Mouse (Mus musculus) embryonic facial prominence, embryonic 15.5 days (tissue): Measurements from ENCODE around the gene Stat5a. TPM values are rescaled to one million over a fixed set of nuclear protein-coding genes. Genes with fewer than 3 reads are reported as not detected.

Source experiments
- ATAC-seq: fragments of 200-750 bp; cut with Nextera tagmentation; 2 replicates; pipeline ENCODE4 v1.8.0; 2017; ENCODE audit warnings: low read depth, moderate TSS enrichment; ENCODE audit not compliant: insufficient number of reproducible peaks, low FRiP score, low TSS enrichment
- H3K27ac ChIP-seq: fragments of 300-500 bp; sonication (generic); replicated peaks from 2 replicates; pipeline ENCODE4 v1.5.1; 2015; ENCODE audit warnings: mild to moderate bottlenecking, inconsistent platforms
- H3K27me3 ChIP-seq: fragments of 300-500 bp; sonication (generic); 2 replicates; pipeline ENCODE4 v1.6.1; 2015; ENCODE audit warnings: inconsistent platforms
- H3K36me3 ChIP-seq: fragments of 300-500 bp; sonication (generic); 2 replicates; pipeline ENCODE4 v1.6.1; 2015; ENCODE audit warnings: mild to moderate bottlenecking, inconsistent platforms
- H3K4me1 ChIP-seq: fragments of 300-500 bp; sonication (generic); 2 replicates; pipeline ENCODE4 v1.6.1; 2015; ENCODE audit warnings: inconsistent platforms
- H3K4me2 ChIP-seq: fragments of 300-500 bp; sonication (generic); replicated peaks from 2 replicates; pipeline ENCODE4 v1.6.1; 2015; ENCODE audit warnings: mild to moderate bottlenecking, inconsistent platforms
- H3K4me3 ChIP-seq: fragments of 300-500 bp; sonication (generic); replicated peaks from 2 replicates; pipeline ENCODE4 v1.5.1; 2015; ENCODE audit warnings: mild to moderate bottlenecking, inconsistent platforms
- H3K9ac ChIP-seq: fragments of 300-500 bp; sonication (generic); 2 replicates; pipeline ENCODE4 v1.6.1; 2015; ENCODE audit warnings: inconsistent platforms
- H3K9me3 ChIP-seq: fragments of 300-500 bp; sonication (generic); replicated peaks from 2 replicates; pipeline ENCODE4 v1.6.1; 2016; ENCODE audit warnings: inconsistent platforms
- WGBS: fragments of 180-500 bp; shearing (Covaris S2); methylation state at CpG from one replicate; pipeline ENCODE4 v1.1.7; 2015; 5-methylcytosine and 5-hydroxymethylcytosine counted together
- polyA plus RNA-seq: library from polyadenylated mRNA; unstranded; fragments of >200 nt; fragmentation: Nextera tagmentation; extraction: Ambion mirVana; gene quantifications from 2 replicates; pipeline ENCODE4 v1.2.1, GENCODE M21; 2015

Gene Stat5a
- polyA plus RNA-seq, 1 experiment from 2014 or later = 10.4 TPM

DNA sequence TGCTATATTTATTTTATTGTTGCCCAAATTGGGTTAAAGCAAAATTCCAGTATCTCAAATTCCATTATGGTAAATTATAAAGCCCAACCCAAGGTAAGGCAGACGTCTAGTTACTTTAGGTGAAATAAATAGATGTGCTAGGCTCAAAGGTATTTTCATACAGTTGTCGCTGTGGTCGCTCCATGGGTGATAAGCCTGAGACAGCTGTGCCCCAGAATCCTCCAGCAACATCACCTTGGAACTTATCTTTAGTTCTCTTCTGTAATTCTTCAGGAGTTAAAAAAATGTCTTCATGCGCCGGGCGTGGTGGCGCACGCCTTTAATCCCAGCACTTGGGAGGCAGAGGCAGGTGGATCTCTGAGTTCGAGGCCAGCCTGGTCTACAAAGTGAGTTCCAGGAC, 20.3 kb upstream of the Stat5a start:
- H3K4me3 ChIP-seq = no peak overlapping the region
- H3K9me3 ChIP-seq = no peaks in the 10 kb centered on the region
- ATAC-seq = no peak
- H3K9ac ChIP-seq = no peak overlapping the region
- WGBS = 86% methylated on average over 9 of the region's 9 CpGs
- H3K36me3 ChIP-seq = no peaks in the 10 kb centered on the region
- H3K27me3 ChIP-seq = no peaks in the 10 kb centered on the region
- no peak overlapping the region for H3K4me2 ChIP-seq
- no peak overlapping the region for H3K27ac ChIP-seq
- H3K4me1 ChIP-seq = 0 out of 2 replicates have a peak, but pooled peaks cover 5% of the 10 kb centered on the region

DNA sequence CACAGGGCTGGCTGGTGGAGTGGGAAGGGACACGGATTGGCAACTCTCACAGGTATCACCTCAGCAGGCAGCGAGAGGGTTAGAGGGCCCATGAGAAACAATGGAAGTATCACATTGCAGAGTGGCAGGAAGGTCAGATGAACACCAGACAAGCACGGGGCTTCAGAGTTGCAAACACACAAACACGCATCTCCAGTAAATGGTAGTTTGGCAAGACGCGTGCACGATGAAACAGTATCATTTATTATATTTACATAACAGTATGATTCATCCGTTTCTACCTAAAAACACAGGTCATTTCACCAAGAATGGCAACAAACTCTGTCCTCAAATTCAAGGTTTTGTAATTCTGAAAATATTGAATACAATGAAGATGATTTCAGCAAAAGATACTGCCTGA, 19.6 kb upstream of the Stat5a start:
- no peak overlapping the region for H3K9ac ChIP-seq
- no peak overlapping the region for H3K4me2 ChIP-seq
- 0 out of 2 replicates have a peak, but pooled peaks cover 5% of the 10 kb centered on the region for H3K4me1 ChIP-seq
- WGBS = 54% methylated on average over 8 of the region's 8 CpGs
- ATAC-seq = no peak
- no peaks in the 10 kb centered on the region for H3K27me3 ChIP-seq
- no peaks in the 10 kb centered on the region for H3K36me3 ChIP-seq
- H3K27ac ChIP-seq = no peak overlapping the region
- no peak overlapping the region for H3K4me3 ChIP-seq
- no peaks in the 10 kb centered on the region for H3K9me3 ChIP-seq

DNA sequence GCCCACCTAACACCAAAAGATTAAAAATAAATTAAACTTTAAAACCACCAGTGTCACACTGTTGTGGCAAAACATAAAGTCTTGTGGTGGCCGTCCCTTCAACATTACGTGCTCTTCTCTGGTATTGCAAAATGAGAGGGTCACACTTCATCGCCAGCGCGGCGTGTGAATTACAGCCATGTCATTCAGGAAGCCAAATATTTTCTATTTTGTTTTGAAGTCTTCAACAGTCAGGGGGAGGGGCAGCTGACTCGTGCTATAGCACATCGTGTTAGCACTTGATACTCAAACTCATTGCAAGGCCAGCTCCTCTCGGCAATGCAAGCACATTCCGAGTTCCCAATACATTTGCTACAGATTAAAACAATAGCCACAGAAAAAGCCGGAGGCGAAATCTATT, 18.3 kb upstream of the Stat5a start:
- Histone ChIP-seq H3K4me1 (peaks cover 12% of the 10 kb centered on the region; the same call in 1 of the 2 replicates), H3K9me3 (no peaks in the 10 kb centered on the region), H3K27me3 (no peaks in the 10 kb centered on the region), H3K4me3 (no peak overlapping the region), H3K27ac (no peak overlapping the region), H3K36me3 (no peaks in the 10 kb centered on the region), H3K4me2 (no peak overlapping the region), H3K9ac (no peak overlapping the region)
- 37% methylated on average over 12 of the region's 12 CpGs for WGBS
- ATAC-seq = no peak

DNA sequence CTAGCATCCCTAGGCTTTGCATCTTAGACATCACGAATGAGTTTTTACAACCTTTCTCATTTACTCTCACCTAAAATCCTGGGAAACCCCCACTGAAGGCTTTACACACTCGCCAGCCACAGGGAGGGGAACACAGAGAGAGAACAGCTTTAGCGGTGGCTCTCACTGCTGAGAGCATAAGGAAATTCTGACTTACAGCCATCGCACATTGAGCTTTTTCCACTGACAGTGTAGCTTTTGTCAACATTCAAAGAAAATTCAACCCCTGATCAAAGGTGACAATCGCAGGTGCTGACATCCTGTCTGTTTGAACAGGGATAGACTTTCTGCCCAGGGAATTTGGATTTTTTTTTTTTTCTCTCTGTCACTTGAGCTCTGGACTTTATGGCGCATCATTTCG, 17.1 kb upstream of the Stat5a start:
- H3K9ac ChIP-seq = no peak overlapping the region
- H3K4me3 ChIP-seq = no peak overlapping the region
- H3K9me3 ChIP-seq = no peaks in the 10 kb centered on the region
- no peak overlapping the region for H3K27ac ChIP-seq
- peaks cover 12% of the 10 kb centered on the region; the same call in 1 of the 2 replicates for H3K4me1 ChIP-seq
- H3K36me3 ChIP-seq = no peaks in the 10 kb centered on the region
- no peak overlapping the region for H3K4me2 ChIP-seq
- ATAC-seq = no peak
- WGBS = 81% methylated on average over 7 of the region's 7 CpGs
- no peaks in the 10 kb centered on the region for H3K27me3 ChIP-seq

DNA sequence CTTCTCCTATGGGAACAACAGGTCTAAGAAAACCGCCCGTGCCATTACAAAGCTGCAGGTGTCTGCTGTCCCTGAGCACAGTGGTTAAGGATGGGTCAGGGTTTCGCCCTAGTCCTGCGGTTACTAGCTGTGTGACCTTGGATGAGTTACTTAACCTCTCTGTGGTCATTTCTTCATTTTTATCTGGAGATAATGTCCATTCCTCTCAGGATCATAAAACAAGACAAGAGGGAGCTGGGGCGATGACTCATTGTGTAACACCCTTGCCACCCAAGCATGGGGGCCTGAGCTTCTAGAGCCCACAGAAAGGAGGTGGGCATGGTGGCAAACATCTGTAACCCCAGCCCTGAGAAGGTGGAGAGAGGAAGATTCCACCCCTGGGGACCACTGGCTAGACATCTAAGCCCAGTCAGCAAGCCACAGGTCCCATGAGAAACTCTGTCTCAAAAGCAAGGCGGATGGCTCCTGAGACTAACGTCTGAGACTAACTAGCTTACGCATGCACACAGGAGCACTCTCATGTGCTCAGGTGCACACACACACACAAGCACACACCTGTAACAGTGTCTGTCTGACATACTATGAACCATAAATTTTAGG, 16.0 kb upstream of the Stat5a start:
- no peaks in the 10 kb centered on the region for H3K9me3 ChIP-seq
- no peak overlapping the region for H3K4me2 ChIP-seq
- H3K36me3 ChIP-seq = no peaks in the 10 kb centered on the region
- H3K9ac ChIP-seq = no peak overlapping the region
- no peak overlapping the region for H3K4me3 ChIP-seq
- H3K4me1 ChIP-seq = peaks cover 12% of the 10 kb centered on the region; the same call in 1 of the 2 replicates
- 91% methylated on average over 8 of the region's 8 CpGs for WGBS
- ATAC-seq = no peak
- H3K27ac ChIP-seq = no peak overlapping the region
- no peaks in the 10 kb centered on the region for H3K27me3 ChIP-seq

DNA sequence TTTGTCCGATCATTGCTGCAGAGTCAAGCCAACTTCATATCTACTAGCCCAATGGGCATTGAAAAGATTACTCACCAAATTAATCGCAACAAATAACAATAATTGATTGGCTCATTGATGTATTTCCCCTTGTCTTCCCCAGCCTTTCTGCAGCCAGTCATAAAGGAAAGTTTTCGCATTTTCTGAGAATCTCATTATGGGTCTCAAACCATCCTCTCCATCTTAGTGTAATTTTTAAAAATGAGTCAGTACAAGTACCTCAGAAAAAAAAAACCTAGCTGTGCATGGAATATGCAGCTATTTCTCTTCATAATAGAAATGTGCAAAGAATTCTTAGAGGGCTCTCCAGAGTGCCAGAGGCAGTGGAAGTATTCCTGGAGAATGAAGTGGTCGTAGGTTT, 15.0 kb upstream of the Stat5a start:
- Histone ChIP-seq H3K9me3 (no peaks in the 10 kb centered on the region), H3K4me2 (no peak overlapping the region), H3K36me3 (no peaks in the 10 kb centered on the region), H3K4me1 (peaks cover 20% of the 10 kb centered on the region), H3K4me3 (no peak overlapping the region), H3K27ac (no peak overlapping the region), H3K27me3 (no peaks in the 10 kb centered on the region), H3K9ac (no peak overlapping the region)
- 82% methylated on average over 4 of the region's 4 CpGs for WGBS
- ATAC-seq = no peak

DNA sequence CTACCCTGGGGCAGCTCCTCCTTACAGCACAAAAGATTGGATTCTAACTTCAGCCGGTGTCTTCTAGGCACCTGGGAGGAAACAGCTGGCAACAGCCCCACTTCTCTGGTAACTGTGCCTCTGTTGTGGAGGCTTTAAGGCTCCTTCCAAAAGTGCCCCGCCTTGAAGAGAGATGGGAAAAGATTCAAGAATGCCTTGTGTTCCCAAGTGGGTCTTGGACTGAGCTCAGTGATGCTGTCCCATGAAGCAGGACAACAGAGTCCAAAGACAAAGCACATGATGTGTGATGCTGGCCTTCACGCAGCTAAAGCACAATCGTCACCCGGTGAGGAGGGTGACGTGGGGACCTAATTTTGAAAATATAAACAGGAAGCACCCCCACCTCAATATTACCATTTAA, 13.4 kb upstream of the Stat5a start:
- Histone ChIP-seq H3K4me3 (no peak overlapping the region), H3K27ac (no peak overlapping the region)

DNA sequence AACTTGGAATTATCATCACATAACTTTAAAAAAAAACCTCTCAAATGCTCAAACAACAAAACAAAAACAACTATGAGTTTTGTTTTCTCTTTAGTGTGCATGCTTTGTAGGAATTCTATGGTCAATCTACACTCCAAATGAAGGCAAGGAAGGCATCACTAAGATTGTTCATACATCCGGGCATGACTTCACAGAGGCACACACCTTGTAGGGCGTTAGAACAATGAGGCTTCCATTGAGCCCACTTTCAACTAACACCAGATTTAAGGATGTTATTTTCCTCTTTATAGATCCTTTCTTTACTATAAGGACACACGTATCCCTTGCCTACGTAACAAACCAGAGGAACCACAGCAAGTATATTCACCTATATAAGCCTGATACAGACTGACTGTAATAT, 11.6 kb upstream of the Stat5a start:
- Histone ChIP-seq H3K27me3 (0 out of 2 replicates have a peak, but pooled peaks cover under 1% of the 10 kb centered on the region), H3K9me3 (no peaks in the 10 kb centered on the region), H3K36me3 (no peaks in the 10 kb centered on the region), H3K4me2 (no peak overlapping the region), H3K4me1 (peaks cover 27% of the 10 kb centered on the region), H3K9ac (no peak overlapping the region), H3K4me3 (no peak overlapping the region), H3K27ac (no peak overlapping the region)
- ATAC-seq = no peak
- 90% methylated on average over 4 of the region's 4 CpGs for WGBS

More for the DNA sequence above, 13.4 kb upstream of the Stat5a start:
- Histone ChIP-seq H3K27me3 (no peaks in the 10 kb centered on the region), H3K9me3 (no peaks in the 10 kb centered on the region), H3K36me3 (no peaks in the 10 kb centered on the region), H3K4me1 (peaks cover 24% of the 10 kb centered on the region), H3K9ac (no peak overlapping the region), H3K4me2 (no peak overlapping the region)
- WGBS = 78% methylated on average over 6 of the region's 6 CpGs
- ATAC-seq = no peak

DNA sequence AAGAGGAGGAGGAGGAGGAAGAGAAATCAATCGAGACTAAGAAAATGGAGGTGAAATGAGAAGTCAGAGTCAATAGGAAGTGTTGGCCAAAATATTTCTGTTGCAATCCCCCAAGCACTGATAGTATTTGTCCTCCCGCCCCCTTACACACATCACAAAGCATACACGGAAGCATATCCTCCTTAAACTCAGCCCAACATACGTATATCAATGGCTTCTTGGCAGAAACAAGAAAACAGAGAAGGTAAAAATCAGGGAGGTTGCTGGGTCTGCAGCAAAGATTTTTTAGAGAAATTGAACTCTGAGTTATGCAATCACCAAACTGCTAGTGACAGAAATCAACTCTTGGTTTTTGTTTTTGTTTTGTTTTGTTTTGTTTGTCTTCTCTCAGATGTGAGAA, 11.1 kb upstream of the Stat5a start:
- WGBS = 63% methylated on average over 4 of the region's 4 CpGs
- Histone ChIP-seq H3K27me3 (0 out of 2 replicates have a peak, but pooled peaks cover 6% of the 10 kb centered on the region), H3K9ac (no peak overlapping the region), H3K4me1 (peaks cover 27% of the 10 kb centered on the region), H3K36me3 (no peaks in the 10 kb centered on the region), H3K27ac (no peak overlapping the region), H3K9me3 (no peaks in the 10 kb centered on the region), H3K4me2 (no peak overlapping the region), H3K4me3 (no peak overlapping the region)
- ATAC-seq = no peak

DNA sequence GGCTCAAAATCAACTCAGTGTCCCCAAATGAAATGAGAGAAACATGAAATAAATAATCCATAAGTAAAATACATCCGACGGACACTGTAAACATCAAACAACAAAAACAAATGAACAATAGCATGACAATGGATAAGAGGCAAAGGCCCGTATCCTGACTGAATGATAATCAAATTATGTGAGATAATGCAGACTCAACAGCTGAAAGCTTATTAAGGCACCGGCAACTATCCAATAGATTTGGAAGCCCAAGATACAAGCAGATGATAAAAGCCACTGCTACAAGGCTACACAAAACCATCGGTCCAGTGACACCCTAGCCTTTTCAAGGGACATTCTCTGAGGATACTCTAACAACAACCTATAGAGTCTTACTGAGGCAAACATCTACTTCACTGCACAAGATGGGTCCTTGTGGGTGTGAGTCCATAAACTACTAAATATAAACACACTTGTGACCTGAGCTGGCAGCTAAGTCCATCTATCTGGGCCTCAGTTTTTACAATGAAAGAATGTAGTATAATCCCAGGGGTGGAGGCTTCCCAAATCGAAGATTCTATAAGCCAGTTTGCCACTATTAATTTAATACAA, 10.3 kb upstream of the Stat5a start:
- H3K9me3 ChIP-seq = no peaks in the 10 kb centered on the region
- H3K4me1 ChIP-seq = peaks cover 27% of the 10 kb centered on the region
- peak overlapping the region; percentile 82 for H3K4me2 ChIP-seq
- no peak overlapping the region for H3K27ac ChIP-seq
- peak overlapping the region; percentile 94 for H3K4me3 ChIP-seq
- no peaks in the 10 kb centered on the region for H3K36me3 ChIP-seq
- H3K27me3 ChIP-seq = 0 out of 2 replicates have a peak, but pooled peaks cover 9% of the 10 kb centered on the region
- no peak for ATAC-seq
- WGBS = 69% methylated on average over 6 of the region's 6 CpGs
- H3K9ac ChIP-seq = no peak overlapping the region

DNA sequence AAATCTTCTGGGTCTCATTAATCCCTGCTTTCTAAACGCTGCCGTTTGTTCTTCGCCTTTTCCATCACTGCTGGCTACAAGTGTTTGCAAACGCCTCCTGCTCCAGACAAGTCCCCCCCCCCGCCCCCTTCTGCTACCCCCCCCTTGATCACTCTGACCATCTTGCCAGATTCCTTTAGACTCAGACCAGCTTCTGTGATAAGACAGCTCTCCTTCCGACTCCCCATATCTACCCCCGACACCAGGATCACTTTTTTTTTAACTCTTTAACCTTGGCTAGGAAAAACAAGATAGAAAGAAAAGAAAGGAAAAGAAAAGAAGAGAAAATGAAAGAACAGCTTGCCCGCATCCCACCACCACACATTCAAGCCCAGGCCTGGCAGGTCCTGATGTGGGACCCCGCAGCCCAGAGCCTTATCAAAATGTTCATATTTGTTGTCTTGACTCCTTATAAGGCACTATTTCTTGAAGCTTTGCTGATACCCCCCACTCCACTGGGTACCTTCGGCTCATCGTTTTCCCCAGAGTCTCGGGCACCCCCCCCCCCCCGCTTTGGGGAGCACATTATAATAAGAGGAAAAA, 9.6 kb upstream of the Stat5a start:
- no peaks in the 10 kb centered on the region for H3K36me3 ChIP-seq
- H3K9ac ChIP-seq = peak overlapping the region; percentile 91
- peak overlapping the region; percentile 82 for H3K4me2 ChIP-seq
- 0 out of 2 replicates have a peak, but pooled peaks cover 9% of the 10 kb centered on the region for H3K27me3 ChIP-seq
- peak overlapping the region; percentile 87 for H3K27ac ChIP-seq
- peak overlapping the region; percentile 94 for H3K4me3 ChIP-seq
- no peaks in the 10 kb centered on the region for H3K9me3 ChIP-seq
- 4% methylated on average over 13 of the region's 13 CpGs for WGBS
- no peak for ATAC-seq
- H3K4me1 ChIP-seq = peaks cover 27% of the 10 kb centered on the region
